Mouse (Mus musculus) thymus, adult 2 months (tissue): ENCODE data around the gene Ctcf.

Experiments used
- CTCF ChIP-seq: fragments of 200-500 bp; IDR thresholded peaks from 2 replicates; pipeline ENCODE4 v1.5.1; 2012; ENCODE audit warnings: mild to moderate bottlenecking, control low read depth, low read length, moderate library complexity, borderline replicate concordance; ENCODE audit not compliant: control insufficient read depth, poor library complexity, insufficient read depth; ENCODE audit errors: extremely low read depth
- POLR2A ChIP-seq: fragments of 200-500 bp; IDR thresholded peaks from 2 replicates; pipeline ENCODE4 v1.6.1; 2012; ENCODE audit warnings: mild to moderate bottlenecking, low read length, control low read depth, moderate library complexity; ENCODE audit not compliant: control insufficient read depth, poor library complexity, insufficient read depth; ENCODE audit errors: extremely low read depth

- TF ChIP-seq CTCF (no peak), POLR2A (no peak)
These were observed 56.2 kb downstream of the Ctcf start for GRCm38 (mm10) chr8:105692449-105693182.
